Mouse (Mus musculus): Measurements from ENCODE around the gene Cxcr6. TPM values are rescaled to one million over a fixed set of nuclear protein-coding genes. Genes with fewer than 3 reads are reported as not detected.

Gene Cxcr6
- total and polyA plus RNA-seq, 2 experiments from 2014 or later: 0.30 TPM; not detected in 1

DNA sequence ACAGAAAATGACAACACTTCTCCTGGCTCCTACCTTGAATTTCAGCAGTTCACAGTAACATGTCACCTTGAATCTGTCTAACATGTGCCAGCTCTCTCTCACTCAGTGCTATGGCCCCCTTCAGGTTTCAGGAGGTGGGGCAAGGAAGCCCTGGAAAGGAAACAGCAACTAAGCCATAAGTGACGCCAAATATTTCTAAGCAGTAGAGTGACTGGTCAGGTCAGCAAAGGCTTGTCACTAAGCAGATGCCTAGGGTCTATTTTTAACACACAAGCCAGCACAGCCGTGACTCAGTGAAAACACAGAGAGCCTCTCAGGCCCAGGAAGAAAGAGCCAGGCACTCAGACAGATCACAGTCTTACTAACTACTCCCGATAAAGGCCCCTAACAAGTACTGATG, 38.8 kb downstream of the Cxcr6 start:
- H3K27me3 ChIP-seq (ENCODE audit: control insufficient read depth, insufficient read depth, low read length): no peaks in the 10 kb centered on the region
- peak overlapping the region; percentile 97 for H3K27ac ChIP-seq (ENCODE audit: low read depth)
- H3K4me1 ChIP-seq (ENCODE audit: control insufficient read depth, insufficient read depth): peaks cover 47% of the 10 kb centered on the region
- H3K9ac ChIP-seq (replicated peaks; ENCODE audit: low read depth, low read length): no peak overlapping the region
- TF ChIP-seq EP300 (IDR thresholded peaks at IDR 0.05; ENCODE audit: low read depth) (no peak; the same call in 1 of the 2 replicates), CTCF (IDR thresholded peaks at IDR 0.05; ENCODE audit: low read depth) (peak; percentile 48)
- peak; percentile 92 for ATAC-seq (ENCODE audit: insufficient read depth, low read depth)
- DNase-seq (ENCODE audit: low spot score): peak; percentile 95
- WGBS: 13% methylated on average over 3 of the region's 3 CpGs
- H3K4me2 ChIP-seq (ENCODE audit: low read depth, low read length): peak overlapping the region; percentile 41
- H3K9me3 ChIP-seq (replicated peaks; ENCODE audit: control insufficient read depth, low read length): no peaks in the 10 kb centered on the region
- peaks cover 32% of the 10 kb centered on the region for H3K36me3 ChIP-seq (replicated peaks; ENCODE audit: control insufficient read depth, insufficient read depth, low read length)
- no peak overlapping the region for H3K4me3 ChIP-seq (ENCODE audit: low read depth, low read length)

DNA sequence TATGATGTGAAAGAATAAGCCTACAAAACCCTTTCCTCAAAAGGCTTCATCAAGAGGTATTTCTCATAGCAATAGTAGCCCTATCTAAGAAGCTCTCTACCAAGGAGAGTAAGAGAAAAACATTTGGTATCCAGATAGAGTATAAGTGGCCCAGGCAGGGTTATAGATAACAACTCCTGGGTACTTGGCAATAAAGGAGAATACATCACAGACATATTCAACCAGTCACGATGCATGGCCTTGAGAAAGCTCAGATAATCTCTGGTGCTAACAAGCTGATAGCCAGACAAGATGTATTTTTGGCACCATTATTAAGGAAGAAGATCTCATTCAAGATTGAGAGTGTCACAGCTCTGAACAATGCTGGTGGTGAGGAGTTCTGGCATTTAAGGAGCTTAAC, 40.2 kb downstream of the Cxcr6 start:
- TF ChIP-seq EP300 (IDR thresholded peaks at IDR 0.05; ENCODE audit: low read depth): no peak
- no peak for TF ChIP-seq CTCF (IDR thresholded peaks at IDR 0.05; ENCODE audit: low read depth)
- H3K4me3 ChIP-seq (ENCODE audit: low read depth, low read length): no peak overlapping the region
- H3K4me2 ChIP-seq (ENCODE audit: low read depth, low read length): no peak overlapping the region
- H3K27me3 ChIP-seq (ENCODE audit: control insufficient read depth, insufficient read depth, low read length): no peaks in the 10 kb centered on the region
- peaks cover 50% of the 10 kb centered on the region for H3K4me1 ChIP-seq (ENCODE audit: control insufficient read depth, insufficient read depth)
- peak; percentile 23 for DNase-seq (ENCODE audit: low spot score)
- no peak for ATAC-seq (ENCODE audit: insufficient read depth, low read depth)
- H3K9me3 ChIP-seq (replicated peaks; ENCODE audit: control insufficient read depth, low read length): no peaks in the 10 kb centered on the region
- 29% methylated on average over 1 of the region's 1 CpGs for WGBS
- peak overlapping the region; percentile 97 for H3K27ac ChIP-seq (ENCODE audit: low read depth)
- no peak overlapping the region for H3K9ac ChIP-seq (replicated peaks; ENCODE audit: low read depth, low read length)
- peaks cover 19% of the 10 kb centered on the region for H3K36me3 ChIP-seq (replicated peaks; ENCODE audit: control insufficient read depth, insufficient read depth, low read length)

DNA sequence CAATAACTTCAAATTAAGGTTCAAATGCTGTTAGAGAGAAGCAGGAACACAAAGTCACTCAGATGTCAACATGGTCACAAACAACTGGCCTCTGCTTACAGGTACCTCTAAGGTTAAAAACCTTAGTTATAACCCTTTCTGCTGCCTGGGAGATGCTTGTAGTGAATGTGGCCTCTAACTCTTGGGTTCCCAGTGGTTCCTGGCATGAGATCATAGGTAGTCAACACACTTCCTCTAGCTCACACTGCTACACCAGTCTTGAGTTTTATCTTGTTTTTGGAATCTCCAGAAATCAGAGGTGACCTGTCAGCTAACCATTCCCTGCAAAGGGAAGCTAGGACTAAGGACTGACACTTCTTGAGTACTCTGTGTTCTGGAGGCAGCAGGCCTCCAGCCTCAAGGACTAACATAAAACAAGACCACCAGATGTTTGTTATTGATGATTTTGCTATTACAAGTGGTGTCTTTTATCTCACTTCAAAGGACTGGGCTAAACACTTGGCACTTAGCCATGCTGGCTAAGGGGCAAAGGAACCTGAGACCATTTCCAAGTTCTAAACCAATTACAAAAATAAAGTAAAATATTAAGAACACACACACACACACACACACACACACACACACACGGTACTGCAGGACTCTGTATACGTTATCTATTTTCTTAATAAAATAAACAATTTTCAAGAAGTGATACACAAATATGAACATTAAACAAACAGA, 43.9 kb downstream of the Cxcr6 start:
- TF ChIP-seq EP300 (IDR thresholded peaks at IDR 0.05; ENCODE audit: low read depth) (no peak), CTCF (IDR thresholded peaks at IDR 0.05; ENCODE audit: low read depth) (no peak)

DNA sequence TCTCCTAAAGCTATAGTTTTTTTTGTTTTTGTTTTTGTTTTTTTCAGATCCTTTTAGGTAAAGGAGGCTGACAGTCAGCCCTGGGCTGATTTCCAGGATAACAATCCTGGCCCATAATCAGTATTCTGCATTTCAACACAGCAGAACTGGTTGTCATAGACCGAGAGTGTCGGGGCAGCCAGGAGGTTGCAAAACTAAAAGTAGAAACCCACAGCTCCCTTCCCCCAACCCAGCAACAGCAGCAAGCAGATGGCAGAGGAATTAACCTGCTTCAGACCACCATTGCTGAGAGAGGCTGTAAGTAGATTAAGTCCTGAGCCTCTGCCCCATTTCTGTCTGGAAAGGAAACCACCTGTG, 44.4 kb downstream of the Cxcr6 start:
- ATAC-seq (ENCODE audit: insufficient read depth, low read depth) (peak; percentile 17; the same call in 1 of the 2 replicates), DNase-seq (ENCODE audit: low spot score) (peak; percentile 66)
- Histone ChIP-seq H3K27me3 (ENCODE audit: control insufficient read depth, insufficient read depth, low read length) (no peaks in the 10 kb centered on the region), H3K27ac (ENCODE audit: low read depth) (peak overlapping the region; percentile 99), H3K4me3 (ENCODE audit: low read depth, low read length) (peak overlapping the region; percentile 90), H3K4me2 (ENCODE audit: low read depth, low read length) (peak overlapping the region; percentile 64), H3K9me3 (replicated peaks; ENCODE audit: control insufficient read depth, low read length) (no peaks in the 10 kb centered on the region), H3K36me3 (replicated peaks; ENCODE audit: control insufficient read depth, insufficient read depth, low read length) (no peaks in the 10 kb centered on the region), H3K9ac (replicated peaks; ENCODE audit: low read depth, low read length) (peak overlapping the region; percentile 93), H3K4me1 (ENCODE audit: control insufficient read depth, insufficient read depth) (peaks cover 29% of the 10 kb centered on the region)
- TF ChIP-seq CTCF (IDR thresholded peaks at IDR 0.05; ENCODE audit: low read depth): no peak
- TF ChIP-seq EP300 (IDR thresholded peaks at IDR 0.05; ENCODE audit: low read depth): no peak
- 2% methylated on average over 2 of the region's 2 CpGs for WGBS

More for the DNA sequence above, 43.9 kb downstream of the Cxcr6 start:
- H3K27me3 ChIP-seq (ENCODE audit: control insufficient read depth, insufficient read depth, low read length): no peaks in the 10 kb centered on the region
- no peaks in the 10 kb centered on the region for H3K9me3 ChIP-seq (replicated peaks; ENCODE audit: control insufficient read depth, low read length)
- H3K4me1 ChIP-seq (ENCODE audit: control insufficient read depth, insufficient read depth): peaks cover 34% of the 10 kb centered on the region
- 32% methylated on average over 2 of the region's 2 CpGs for WGBS
- ATAC-seq (ENCODE audit: insufficient read depth, low read depth) (no peak), DNase-seq (ENCODE audit: low spot score) (peak; percentile 24)
- H3K9ac ChIP-seq (replicated peaks; ENCODE audit: low read depth, low read length): peak overlapping the region; percentile 93
- H3K4me3 ChIP-seq (ENCODE audit: low read depth, low read length): peak overlapping the region; percentile 90
- peak overlapping the region; percentile 64 for H3K4me2 ChIP-seq (ENCODE audit: low read depth, low read length)
- H3K27ac ChIP-seq (ENCODE audit: low read depth): peak overlapping the region; percentile 99
- H3K36me3 ChIP-seq (replicated peaks; ENCODE audit: control insufficient read depth, insufficient read depth, low read length): no peaks in the 10 kb centered on the region

DNA sequence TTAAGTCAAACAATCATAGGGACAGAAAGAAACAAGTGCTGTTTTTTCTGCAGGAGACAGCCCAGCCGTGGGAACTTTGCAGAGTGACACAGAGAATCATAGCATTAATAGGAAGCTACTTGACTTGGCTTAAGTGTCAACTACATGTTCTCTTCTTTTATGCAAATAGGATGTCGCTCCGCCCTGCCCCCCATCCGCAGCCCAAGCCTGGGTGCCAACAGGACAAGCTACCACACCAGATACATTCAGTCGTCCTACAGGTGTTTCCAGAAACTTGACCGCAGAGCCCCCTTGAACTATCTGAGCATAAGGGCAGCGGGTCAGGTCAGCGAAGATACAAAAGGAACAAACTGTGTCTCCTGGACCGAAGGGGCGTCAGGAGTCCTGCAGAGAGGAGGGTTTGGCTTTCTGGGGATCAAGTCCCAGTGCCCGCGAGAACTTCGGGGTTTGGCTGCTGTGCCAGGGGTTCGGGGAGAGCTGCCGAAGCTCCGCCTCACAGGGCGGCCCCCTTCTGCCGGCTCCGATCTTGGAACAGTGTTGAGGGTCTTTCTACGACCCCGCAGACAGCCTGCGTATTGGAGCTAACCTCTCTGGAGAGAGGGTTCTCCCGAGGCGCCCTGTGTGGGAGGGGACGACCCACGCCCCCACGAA, 44.9 kb downstream of the Cxcr6 start:
- Histone ChIP-seq H3K4me1 (ENCODE audit: control insufficient read depth, insufficient read depth) (peaks cover 24% of the 10 kb centered on the region; the same call in 1 of the 2 replicates), H3K27me3 (ENCODE audit: control insufficient read depth, insufficient read depth, low read length) (no peaks in the 10 kb centered on the region), H3K4me3 (ENCODE audit: low read depth, low read length) (peak overlapping the region; percentile 90), H3K4me2 (ENCODE audit: low read depth, low read length) (peak overlapping the region; percentile 64), H3K27ac (ENCODE audit: low read depth) (peak overlapping the region; percentile 99), H3K9ac (replicated peaks; ENCODE audit: low read depth, low read length) (peak overlapping the region; percentile 93), H3K9me3 (replicated peaks; ENCODE audit: control insufficient read depth, low read length) (no peaks in the 10 kb centered on the region), H3K36me3 (replicated peaks; ENCODE audit: control insufficient read depth, insufficient read depth, low read length) (no peaks in the 10 kb centered on the region)
- peak; percentile 66 for ATAC-seq (ENCODE audit: insufficient read depth, low read depth)
- peak; percentile 49 for DNase-seq (ENCODE audit: low spot score)
- WGBS: under 1% methylated on average over 27 of the region's 27 CpGs
- TF ChIP-seq EP300 (IDR thresholded peaks at IDR 0.05; ENCODE audit: low read depth) (no peak; the same call in 1 of the 2 replicates), CTCF (IDR thresholded peaks at IDR 0.05; ENCODE audit: low read depth) (no peak)
